Mouse (Mus musculus) ES-Bruce4 (cell line): Measurements from ENCODE around the gene Synj1. TPM values are rescaled to one million over a fixed set of nuclear protein-coding genes. Genes with fewer than 3 reads are reported as not detected.

Experiments
- H3K27ac ChIP-seq: 2 replicates; pipeline ENCODE4 v1.5.1; 2012; ENCODE audit warnings: low read length, inconsistent platforms; ENCODE audit not compliant: insufficient read depth
- H3K27me3 ChIP-seq: 2 replicates; pipeline ENCODE4 v1.6.1; 2012; ENCODE audit warnings: mild to moderate bottlenecking, low read length, inconsistent platforms; ENCODE audit not compliant: control insufficient read depth, poor library complexity, insufficient read depth, severe bottlenecking
- H3K36me3 ChIP-seq: 2 replicates; pipeline ENCODE4 v1.6.1; 2012; ENCODE audit warnings: inconsistent platforms, mild to moderate bottlenecking, low read length, moderate library complexity; ENCODE audit not compliant: control insufficient read depth, poor library complexity, insufficient read depth, severe bottlenecking
- H3K4me1 ChIP-seq: one replicate; pipeline ENCODE4 v1.8.1; 2011; ENCODE audit warnings: low read length; ENCODE audit not compliant: control insufficient read depth, insufficient read depth
- H3K4me3 ChIP-seq: 2 replicates; pipeline ENCODE4 v1.5.1; 2011; ENCODE audit warnings: low read depth, mild to moderate bottlenecking, low read length
- H3K9ac ChIP-seq: 2 replicates; pipeline ENCODE4 v1.6.1; 2012; ENCODE audit warnings: low read depth, mild to moderate bottlenecking, inconsistent platforms; ENCODE audit not compliant: poor library complexity, severe bottlenecking
- H3K9me3 ChIP-seq: replicated peaks from 2 replicates; pipeline ENCODE4 v1.6.1; 2012; ENCODE audit warnings: mild to moderate bottlenecking, low read length, inconsistent platforms; ENCODE audit not compliant: control insufficient read depth, poor library complexity, insufficient read depth, severe bottlenecking
- CTCF ChIP-seq: IDR thresholded peaks from one replicate; pipeline ENCODE4 v1.8.1; 2011; ENCODE audit warnings: low read depth, low read length
- EP300 ChIP-seq: IDR thresholded peaks from 2 replicates; pipeline ENCODE4 v1.6.1; 2011; ENCODE audit warnings: low read depth, low read length; ENCODE audit not compliant: insufficient read depth
- POLR2A ChIP-seq: IDR thresholded peaks from one replicate; pipeline ENCODE4 v1.8.1; 2011; ENCODE audit warnings: low read length; ENCODE audit not compliant: insufficient read depth
- polyA plus RNA-seq: library from polyadenylated mRNA; stranded (reverse); fragments of >200 nt; gene quantifications from 2 replicates; pipeline ENCODE4 v1.2.4, GENCODE M21; 2011; ENCODE audit warnings: low read depth; ENCODE audit not compliant: missing spikeins, insufficient read depth, insufficient read length

Synj1 gene
- polyA plus RNA-seq, 1 experiment, result 27.5 TPM

- Histone ChIP-seq H3K4me1 (peaks cover 2% of the 10 kb centered on the region), H3K9ac (no peak overlapping the region), H3K4me3 (no peak overlapping the region), H3K27me3 (no peaks in the 10 kb centered on the region), H3K9me3 (no peaks in the 10 kb centered on the region), H3K36me3 (peaks cover 38% of the 10 kb centered on the region), H3K27ac (peak overlapping the region; percentile 80)
- TF ChIP-seq CTCF (no peak), POLR2A (no peak), EP300 (no peak)
These were observed 8.4 kb upstream of the Synj1 start for GRCm38 (mm10) chr16:91019476-91019875.

GRCm38 (mm10) chr16:91015761-91016160 is 4.7 kb upstream of the Synj1 start:
- Histone ChIP-seq H3K4me3 (no peak overlapping the region), H3K36me3 (peaks cover 28% of the 10 kb centered on the region), H3K27ac (no peak overlapping the region), H3K27me3 (no peaks in the 10 kb centered on the region), H3K9me3 (no peaks in the 10 kb centered on the region), H3K4me1 (peaks cover 2% of the 10 kb centered on the region), H3K9ac (no peak overlapping the region)
- TF ChIP-seq CTCF (no peak), POLR2A (no peak), EP300 (no peak)

GRCm38 (mm10) chr16:91011847-91012246 is 739 bp upstream of the Synj1 start:
- peak overlapping the region; percentile 82; the same call in 1 of the 2 replicates for H3K9ac ChIP-seq
- H3K4me3 ChIP-seq, result no peak overlapping the region
- H3K27me3 ChIP-seq, result no peaks in the 10 kb centered on the region
- H3K36me3 ChIP-seq, result peaks cover 14% of the 10 kb centered on the region
- no peaks in the 10 kb centered on the region for H3K9me3 ChIP-seq
- TF ChIP-seq POLR2A, result no peak
- no peak for TF ChIP-seq EP300
- TF ChIP-seq CTCF, result no peak
- H3K4me1 ChIP-seq, result no peaks in the 10 kb centered on the region
- no peak overlapping the region for H3K27ac ChIP-seq

- no peaks in the 10 kb centered on the region for H3K27me3 ChIP-seq
- H3K27ac ChIP-seq, result no peak overlapping the region
- H3K9ac ChIP-seq, result peak overlapping the region; percentile 82
- no peaks in the 10 kb centered on the region for H3K9me3 ChIP-seq
- H3K36me3 ChIP-seq, result peaks cover 11% of the 10 kb centered on the region
- TF ChIP-seq EP300 (no peak), CTCF (no peak), POLR2A (no peak)
- H3K4me3 ChIP-seq, result peak overlapping the region; percentile 93
- no peaks in the 10 kb centered on the region for H3K4me1 ChIP-seq
These were observed 507 bp downstream of the Synj1 start for GRCm38 (mm10) chr16:91010581-91011020.

- no peaks in the 10 kb centered on the region for H3K4me1 ChIP-seq
- peak overlapping the region; percentile 82 for H3K9ac ChIP-seq
- no peaks in the 10 kb centered on the region for H3K9me3 ChIP-seq
- H3K36me3 ChIP-seq, result peaks cover 5% of the 10 kb centered on the region
- peak overlapping the region; percentile 93 for H3K4me3 ChIP-seq
- no peak overlapping the region for H3K27ac ChIP-seq
- no peak for TF ChIP-seq EP300
- no peak for TF ChIP-seq POLR2A
- no peak for TF ChIP-seq CTCF
- H3K27me3 ChIP-seq, result no peaks in the 10 kb centered on the region
These were observed 1.1 kb downstream of the Synj1 start for GRCm38 (mm10) chr16:91009942-91010529.

GRCm38 (mm10) chr16:91004915-91005538 is 6.1 kb downstream of the Synj1 start:
- Histone ChIP-seq H3K4me3 (no peak overlapping the region), H3K4me1 (no peaks in the 10 kb centered on the region), H3K9me3 (no peaks in the 10 kb centered on the region), H3K9ac (no peak overlapping the region), H3K27ac (no peak overlapping the region), H3K36me3 (no peaks in the 10 kb centered on the region), H3K27me3 (no peaks in the 10 kb centered on the region)
- no peak for TF ChIP-seq CTCF
- no peak for TF ChIP-seq EP300
- no peak for TF ChIP-seq POLR2A
